Mouse (Mus musculus) kidney, adult 18-20 months (tissue): ENCODE measurements around the gene Gm49355.

Source experiments
- DNase-seq: peaks from one replicate; pipeline ENCODE4 v3.0.0; 2021

Gene Gm49355

DNA sequence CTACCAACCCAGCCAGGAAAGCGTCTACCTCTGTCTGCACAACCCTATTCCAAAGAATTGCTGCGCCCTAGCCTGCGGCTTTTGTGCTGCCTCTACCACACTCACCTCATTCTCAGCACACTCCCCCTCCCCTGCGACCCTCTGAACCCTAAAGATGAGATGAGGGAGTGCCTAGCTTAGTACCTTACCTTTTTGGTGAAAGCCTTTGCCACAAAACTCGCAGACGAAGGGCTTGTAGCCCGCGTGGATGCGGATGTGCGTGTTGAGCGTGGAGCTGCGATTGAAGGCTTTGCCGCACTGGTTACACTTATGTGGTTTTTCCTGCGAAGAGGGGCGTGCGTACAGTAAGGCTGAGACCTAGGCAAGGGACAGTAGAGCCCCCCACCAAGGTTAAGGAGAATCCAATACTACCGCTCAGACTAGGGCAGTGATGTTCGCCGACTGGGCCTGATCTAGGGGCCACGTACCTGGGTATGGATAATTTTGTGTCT lies 59.7 kb downstream of the Gm49355 start:
- no peak for DNase-seq

DNA sequence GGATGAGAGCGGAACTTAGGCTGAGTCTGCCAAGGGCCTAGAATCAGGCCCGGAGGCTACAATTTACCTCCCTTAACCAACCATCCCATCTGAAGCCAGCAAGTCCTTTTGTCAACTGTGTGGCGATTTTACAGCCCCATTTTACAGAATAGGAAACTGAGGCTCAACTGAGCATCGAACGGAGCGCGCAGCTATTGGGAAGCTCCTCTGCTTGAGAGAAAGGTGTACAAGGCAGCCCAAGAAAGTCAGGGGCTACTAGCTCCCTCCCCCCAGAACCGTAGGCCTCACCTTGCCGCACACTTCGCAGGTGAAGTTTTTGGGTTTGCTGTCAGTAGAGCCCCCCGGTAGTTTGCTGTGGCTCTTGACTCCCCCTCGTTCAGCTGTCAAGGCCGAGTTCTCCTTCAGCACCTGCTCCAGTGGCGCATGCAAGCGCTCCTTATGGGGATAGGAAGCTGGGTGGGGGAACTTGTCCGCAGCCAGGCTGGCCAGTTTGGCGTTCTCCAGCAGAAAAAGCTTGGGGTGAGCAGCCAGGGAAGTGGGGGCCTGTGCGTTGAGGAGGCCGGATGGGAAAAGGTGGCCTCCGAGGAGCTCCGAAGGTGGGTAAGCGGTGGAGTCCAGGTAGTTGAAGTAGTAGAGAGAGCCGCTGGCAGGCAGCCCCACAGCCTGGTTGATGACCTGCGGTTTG lies 60.4 kb downstream of the Gm49355 start:
- DNase-seq: no peak

DNA sequence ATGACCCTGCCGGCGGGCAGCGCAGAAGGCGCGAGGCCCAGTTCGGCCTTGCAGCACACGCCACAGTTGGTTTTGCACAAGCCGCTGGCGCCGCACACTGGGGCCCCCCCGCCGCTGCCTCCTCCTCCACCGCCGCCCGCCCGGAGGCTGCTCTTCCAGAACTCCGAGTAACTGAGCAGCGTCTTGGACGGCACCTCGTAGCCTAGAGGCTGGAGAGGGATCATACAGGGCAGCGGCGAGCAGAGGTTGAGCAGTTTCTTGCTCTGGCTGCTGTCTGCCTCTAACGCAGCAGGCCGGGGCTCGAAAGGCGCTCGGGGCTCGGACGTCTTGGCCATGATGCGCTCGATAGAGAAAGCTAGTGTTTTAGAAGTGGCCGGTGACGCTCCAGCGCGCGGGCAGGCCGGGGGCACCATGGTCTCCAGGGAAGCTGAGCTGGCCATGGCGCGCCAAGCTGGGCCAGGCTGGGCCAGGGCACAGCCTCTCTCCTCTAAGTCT lies 61.0 kb downstream of the Gm49355 start:
- no peak for DNase-seq

DNA sequence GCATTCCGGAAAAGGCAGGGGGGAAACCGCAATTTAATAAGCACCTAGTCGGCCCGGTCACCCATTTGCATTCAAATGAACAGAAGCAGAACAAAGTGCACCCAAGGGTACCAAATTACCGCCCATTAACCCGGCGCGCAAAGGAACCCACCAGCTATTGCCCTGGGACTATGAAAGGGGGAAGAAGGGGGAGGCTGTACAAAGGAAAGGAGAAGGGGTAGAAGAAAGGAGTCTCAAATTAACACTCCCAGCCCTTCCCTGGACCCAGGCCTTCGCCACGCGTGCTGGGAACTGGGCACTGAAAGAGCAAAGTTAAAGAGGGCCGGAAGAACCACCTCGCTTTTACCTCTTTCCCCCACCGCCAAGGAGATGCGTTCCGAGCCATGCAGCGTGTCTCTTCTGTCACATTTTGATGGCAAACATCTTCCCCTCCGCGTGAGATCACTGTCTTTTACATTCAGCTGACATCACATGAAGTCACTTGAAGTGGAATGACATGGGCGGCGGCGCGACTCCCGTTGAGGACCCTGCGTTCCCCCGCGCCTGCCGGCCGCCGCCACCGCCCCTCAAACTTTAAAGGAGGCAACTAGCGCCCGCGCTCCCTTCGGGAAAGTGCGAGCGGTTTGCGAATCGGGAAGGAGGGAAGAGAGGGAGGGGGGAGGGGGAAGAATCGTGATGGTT lies 61.6 kb downstream of the Gm49355 start:
- no peak for DNase-seq

DNA sequence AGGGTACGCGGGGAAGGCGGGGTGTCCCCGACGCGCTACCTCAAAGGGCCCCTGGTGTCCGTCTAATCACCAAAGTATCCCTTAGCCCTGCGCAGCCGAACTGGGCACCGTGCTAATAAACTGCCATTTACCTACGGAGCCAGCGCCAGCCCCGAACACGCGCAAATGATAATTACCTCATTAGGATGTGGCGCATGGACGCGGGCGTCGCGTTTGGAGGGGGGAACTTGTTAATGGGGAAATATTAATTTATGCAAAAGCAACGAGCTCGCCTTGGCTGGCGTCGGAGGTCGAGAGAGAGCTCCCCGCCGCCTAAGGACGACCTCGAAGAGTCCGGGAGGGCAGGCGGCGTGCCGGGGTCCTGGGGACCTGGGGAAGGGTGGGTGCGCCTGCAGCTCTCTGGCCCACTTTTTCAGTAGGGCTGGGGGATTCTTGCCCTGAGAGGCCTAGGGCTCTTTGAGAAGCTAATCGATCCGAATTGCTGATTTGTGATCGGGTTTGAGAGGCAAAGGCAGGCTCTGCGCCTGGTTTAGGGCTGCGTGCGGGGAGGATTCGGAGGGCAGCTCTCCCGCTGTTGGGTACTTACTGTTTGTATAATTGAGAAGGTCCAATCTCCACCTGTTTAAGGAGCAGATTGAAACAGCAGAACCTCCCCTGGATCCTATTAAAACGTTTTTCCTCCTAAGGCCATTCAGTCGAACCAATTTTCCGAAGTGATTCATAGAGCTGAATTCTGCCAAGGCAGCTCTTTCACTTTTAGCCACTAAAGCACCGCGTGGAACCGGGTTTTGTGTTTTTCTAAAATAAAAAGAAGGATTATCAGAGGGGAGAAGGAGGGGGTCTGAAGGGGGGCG lies 62.5 kb downstream of the Gm49355 start:
- no peak for DNase-seq

DNA sequence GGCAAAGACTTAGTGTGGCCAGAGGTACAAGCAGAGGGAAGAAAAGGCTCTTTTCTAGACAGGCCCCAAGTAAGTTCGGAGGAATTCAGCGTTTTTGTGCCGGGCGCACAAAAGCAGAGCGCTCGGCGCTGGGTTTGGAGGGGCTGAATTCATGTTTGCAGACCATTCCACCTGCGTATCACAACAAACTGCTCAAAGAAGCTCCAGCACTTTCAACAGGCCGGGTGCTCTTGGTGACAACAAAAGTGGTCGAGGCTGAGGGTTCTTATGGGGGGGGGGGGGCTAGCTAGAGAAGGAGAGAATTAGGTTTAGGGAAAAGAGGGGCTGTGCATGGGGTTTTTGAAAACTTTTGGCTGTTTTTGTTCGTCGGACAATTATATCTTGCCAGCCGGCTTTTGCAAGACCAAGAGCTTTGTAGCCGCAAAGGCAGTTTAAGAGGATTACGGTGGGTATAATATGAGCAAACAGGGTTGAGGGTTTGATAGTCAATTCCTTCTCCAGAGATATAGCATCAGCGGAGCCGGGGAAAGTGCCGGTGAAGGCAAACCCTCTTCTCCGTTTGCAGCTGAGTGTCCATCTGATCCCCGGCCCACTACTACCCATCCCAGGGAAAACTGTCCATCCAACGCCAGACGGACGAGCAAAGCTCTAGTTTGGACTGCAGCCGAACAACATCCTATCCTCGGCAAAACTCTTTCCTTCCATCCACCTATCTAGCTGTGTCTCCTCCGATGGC lies 63.3 kb downstream of the Gm49355 start:
- no peak for DNase-seq

DNA sequence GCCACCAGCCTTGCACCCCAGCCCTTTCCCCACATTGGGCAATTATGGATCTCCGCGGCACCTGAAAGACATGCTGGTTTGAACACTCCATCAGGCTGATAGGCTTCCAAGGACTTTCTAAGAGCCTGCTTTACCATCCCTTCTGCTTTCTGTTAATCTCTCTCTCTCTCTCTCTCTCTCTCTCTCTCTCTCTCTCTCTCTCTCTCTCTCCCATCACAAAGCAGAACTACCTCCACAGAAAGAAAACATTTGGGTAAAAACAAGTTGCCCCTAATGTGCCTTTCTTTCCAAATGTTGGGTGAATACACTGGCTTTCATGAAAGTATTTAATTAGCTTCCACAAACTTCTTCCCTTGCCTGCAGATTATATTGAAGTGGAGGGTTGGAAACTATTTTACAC lies 64.3 kb downstream of the Gm49355 start, which contains the start of gene Fezf2:
TSS of gene Fezf2 (minus strand) at position 101 of the 400 bp plus-strand sequence.
- DNase-seq: no peak

DNA sequence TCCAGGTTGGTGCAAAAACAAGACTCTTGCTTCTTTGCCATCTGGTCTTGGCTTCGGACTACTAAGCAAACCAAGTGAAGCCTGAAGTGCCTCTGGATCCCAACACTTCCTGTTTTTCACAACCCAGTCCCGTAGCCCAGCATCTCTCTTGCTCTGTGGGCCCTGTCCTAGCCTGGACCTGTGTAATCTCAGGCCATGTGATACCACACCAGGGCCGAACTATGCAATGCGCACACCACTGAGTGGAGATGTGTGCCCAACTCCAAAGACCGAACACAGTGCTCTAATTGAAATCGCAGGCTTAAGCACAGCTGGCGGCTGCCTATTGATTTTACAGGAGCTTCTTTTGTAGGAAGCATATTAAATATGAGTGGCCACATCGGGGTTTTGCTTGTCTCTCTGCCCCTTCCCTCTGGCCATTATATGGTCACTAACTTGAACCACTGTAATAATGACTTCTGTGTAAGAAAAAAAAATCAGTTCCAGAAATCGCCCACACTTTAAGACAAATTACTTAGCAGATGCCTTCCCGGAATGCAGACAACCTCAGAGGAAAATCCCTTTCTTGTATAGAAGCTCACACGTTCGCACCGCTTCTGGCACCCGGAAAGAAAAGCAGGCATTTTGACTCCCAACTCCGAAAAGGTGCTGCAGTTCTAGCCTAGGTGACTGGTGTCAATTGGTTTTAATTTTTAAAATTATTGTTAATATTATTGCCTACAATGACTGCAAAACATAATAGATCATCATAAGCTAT lies 65.7 kb downstream of the Gm49355 start:
- DNase-seq: no peak

DNA sequence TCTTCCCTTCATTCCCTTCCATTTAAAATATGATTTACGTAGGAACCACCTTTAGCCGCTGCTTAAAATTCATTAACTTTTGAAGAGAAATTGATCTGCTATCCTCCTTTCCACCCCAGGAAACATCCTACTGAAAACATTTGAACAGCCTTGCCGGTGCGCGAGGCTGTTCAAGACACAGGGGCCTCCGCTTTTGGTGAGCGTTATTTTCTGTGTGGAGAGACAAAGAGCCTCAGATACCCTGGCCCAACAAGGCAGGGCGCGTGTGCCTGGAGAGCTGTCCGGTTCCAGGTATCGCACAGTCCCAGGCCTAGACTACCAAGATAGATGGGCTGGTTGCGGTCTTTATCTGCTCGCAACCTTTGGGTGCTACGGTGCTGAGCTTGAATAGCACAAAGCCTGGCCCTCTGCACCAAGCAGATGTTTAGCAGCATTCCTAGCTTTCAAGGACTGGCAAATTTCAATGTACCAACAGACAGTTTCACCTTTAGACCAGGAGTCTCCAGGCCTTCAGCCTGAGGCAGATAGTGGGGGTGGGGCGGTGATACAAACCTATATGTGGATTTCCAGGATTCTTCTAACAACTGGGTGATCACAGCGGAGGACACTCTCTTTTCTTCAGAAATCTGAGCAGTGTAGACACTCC lies 66.6 kb downstream of the Gm49355 start:
- DNase-seq: no peak
